Mouse (Mus musculus) gastrocnemius, postnatal 25 days (tissue): ENCODE results near the gene Cd300lf. TPM values are rescaled to one million over a fixed set of nuclear protein-coding genes. Genes with fewer than 3 reads are reported as not detected.
A peak's percentile ranks its signal among the peaks of the same experiment; 100 is the strongest.

ENCODE experiments used
- DNase-seq: peaks from one replicate; pipeline ENCODE4 v3.0.0; 2022
- long read RNA-seq, 2 experiments: library from polyadenylated mRNA; stranded (forward); transcript quantifications; one replicate each; pipeline ENCODE4 v2.0.0; 2021
- total RNA-seq, 2 experiments: library from RNA; stranded (reverse); gene quantifications; 1 replicate in 1 of 2; 2 replicates in 1 of 2; pipeline ENCODE4 v1.2.3; 2021

The Cd300lf gene
- not detected for total RNA-seq
- long read RNA-seq, experiment 1: 0 reads
- long read RNA-seq, experiment 2: 0 reads

GRCm38 (mm10) chr11:115133800-115134199 lies at the start of gene Cd300lf:
Gene Cd300lf (minus strand): TSS chr11:115133992.
- DNase-seq: no peak

GRCm38 (mm10) chr11:115181913-115182638 lies 48.3 kb upstream of the Cd300lf start:
- peak; percentile 59 for DNase-seq

- DNase-seq: no peak
Measured at GRCm38 (mm10) chr11:115179881-115180280, 46.1 kb upstream of the Cd300lf start.

- DNase-seq: no peak
Measured at GRCm38 (mm10) chr11:115179191-115179590, 45.4 kb upstream of the Cd300lf start.

GRCm38 (mm10) chr11:115178766-115179165 lies 45.0 kb upstream of the Cd300lf start:
- no peak for DNase-seq

GRCm38 (mm10) chr11:115177559-115178195 lies 43.9 kb upstream of the Cd300lf start:
- DNase-seq: no peak

GRCm38 (mm10) chr11:115176399-115177190 lies 42.8 kb upstream of the Cd300lf start:
- DNase-seq: no peak

- no peak for DNase-seq
Measured at GRCm38 (mm10) chr11:115173549-115174339, 40.0 kb upstream of the Cd300lf start.

- DNase-seq: no peak
Measured at GRCm38 (mm10) chr11:115172825-115173287, 39.1 kb upstream of the Cd300lf start.

GRCm38 (mm10) chr11:115171125-115171524 lies 37.3 kb upstream of the Cd300lf start:
- DNase-seq: no peak

GRCm38 (mm10) chr11:115169430-115169829 lies 35.6 kb upstream of the Cd300lf start:
- DNase-seq: no peak

- DNase-seq: no peak
Measured at GRCm38 (mm10) chr11:115167631-115168249, 33.9 kb upstream of the Cd300lf start.

GRCm38 (mm10) chr11:115166776-115167175 lies 33.0 kb upstream of the Cd300lf start:
- DNase-seq: no peak

GRCm38 (mm10) chr11:115164976-115165374 lies 31.2 kb upstream of the Cd300lf start:
- no peak for DNase-seq

GRCm38 (mm10) chr11:115164341-115164975 lies 30.7 kb upstream of the Cd300lf start:
- no peak for DNase-seq

GRCm38 (mm10) chr11:115163568-115164150 lies 29.9 kb upstream of the Cd300lf start:
- DNase-seq: no peak

- peak; percentile 98 for DNase-seq
Measured at GRCm38 (mm10) chr11:115162832-115163480, 29.2 kb upstream of the Cd300lf start, which contains the start of gene Slc9a3r1. Gene Slc9a3r1 (plus strand): TSS chr11:115163341.

GRCm38 (mm10) chr11:115162205-115162601 lies 28.4 kb upstream of the Cd300lf start:
- DNase-seq: no peak

GRCm38 (mm10) chr11:115161578-115162204 lies 27.9 kb upstream of the Cd300lf start:
- DNase-seq: no peak
